Mouse (Mus musculus) forebrain, embryonic 15.5 days (tissue): Measurements from ENCODE around the gene Lef1. TPM values are rescaled to one million over a fixed set of nuclear protein-coding genes. Genes with fewer than 3 reads are reported as not detected.

Source experiments
- ATAC-seq: fragments of 200-750 bp; cut with Nextera tagmentation; replicated peaks from 2 replicates; pipeline ENCODE4 v1.8.0; 2017; ENCODE audit warnings: mild to moderate bottlenecking, moderate TSS enrichment, moderate library complexity
- H3K27ac ChIP-seq: fragments of 300-500 bp; sonication (generic); replicated peaks from 2 replicates; pipeline ENCODE4 v1.5.1; 2015; ENCODE audit warnings: mild to moderate bottlenecking, inconsistent platforms
- H3K27me3 ChIP-seq: fragments of 300-500 bp; sonication (generic); 2 replicates; pipeline ENCODE4 v1.6.1; 2015; ENCODE audit warnings: inconsistent platforms
- H3K36me3 ChIP-seq: fragments of 300-500 bp; sonication (generic); 2 replicates; pipeline ENCODE4 v1.6.1; 2015; ENCODE audit warnings: mild to moderate bottlenecking, inconsistent platforms
- H3K4me1 ChIP-seq: fragments of 300-500 bp; sonication (generic); 2 replicates; pipeline ENCODE4 v1.6.1; 2015; ENCODE audit warnings: inconsistent platforms
- H3K4me2 ChIP-seq: fragments of 300-500 bp; sonication (generic); replicated peaks from 2 replicates; pipeline ENCODE4 v1.6.1; 2015; ENCODE audit warnings: mild to moderate bottlenecking, inconsistent platforms
- H3K4me3 ChIP-seq: fragments of 300-500 bp; sonication (generic); 2 replicates; pipeline ENCODE4 v1.5.1; 2015; ENCODE audit warnings: mild to moderate bottlenecking, inconsistent platforms
- H3K9ac ChIP-seq: fragments of 300-500 bp; sonication (generic); replicated peaks from 2 replicates; pipeline ENCODE4 v1.6.1; 2015; ENCODE audit warnings: mild to moderate bottlenecking, inconsistent platforms
- H3K9me3 ChIP-seq: fragments of 300-500 bp; sonication (generic); 2 replicates; pipeline ENCODE4 v1.6.1; 2016; ENCODE audit warnings: inconsistent platforms
- WGBS: fragments of 180-500 bp; shearing (Covaris S2); methylation state at CpG from one replicate; pipeline ENCODE4 v1.1.7; 2015; ENCODE audit warnings: mixed read lengths; 5-methylcytosine and 5-hydroxymethylcytosine counted together
- polyA plus RNA-seq: library from polyadenylated mRNA; unstranded; fragments of >200 nt; fragmentation: Nextera tagmentation; extraction: Ambion mirVana; gene quantifications from 2 replicates; pipeline ENCODE4 v1.2.1, GENCODE M21; 2015

Lef1 gene
- polyA plus RNA-seq, 1 experiment from 2014 or later, result 14.3 TPM

DNA sequence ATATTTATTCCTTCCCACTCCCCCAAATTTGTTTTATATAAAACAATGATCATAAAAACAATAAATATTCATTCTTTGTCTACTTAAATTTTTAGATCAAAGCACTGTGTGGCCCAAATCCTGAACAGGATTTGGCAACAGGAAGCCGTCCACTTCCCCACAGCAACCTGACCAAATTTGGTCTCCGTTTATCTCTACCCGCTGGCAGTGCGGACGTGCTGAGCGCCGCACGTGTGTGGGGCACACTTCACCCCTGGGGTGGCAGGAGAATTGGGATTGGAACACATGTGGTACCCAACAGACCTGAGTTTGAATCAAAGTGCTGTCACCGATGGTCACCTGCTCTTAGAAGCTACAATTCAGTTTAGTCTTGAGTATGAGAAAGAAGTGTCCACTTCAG is 24.3 kb upstream of the Lef1 start:
- ATAC-seq, result no peak
- Histone ChIP-seq H3K27me3 (0 out of 2 replicates have a peak, but pooled peaks cover 9% of the 10 kb centered on the region), H3K9ac (no peak overlapping the region), H3K36me3 (no peaks in the 10 kb centered on the region), H3K4me3 (no peak overlapping the region), H3K9me3 (no peaks in the 10 kb centered on the region), H3K4me2 (no peak overlapping the region), H3K4me1 (peaks cover 9% of the 10 kb centered on the region), H3K27ac (no peak overlapping the region)
- 80% methylated on average over 9 of the region's 9 CpGs for WGBS

DNA sequence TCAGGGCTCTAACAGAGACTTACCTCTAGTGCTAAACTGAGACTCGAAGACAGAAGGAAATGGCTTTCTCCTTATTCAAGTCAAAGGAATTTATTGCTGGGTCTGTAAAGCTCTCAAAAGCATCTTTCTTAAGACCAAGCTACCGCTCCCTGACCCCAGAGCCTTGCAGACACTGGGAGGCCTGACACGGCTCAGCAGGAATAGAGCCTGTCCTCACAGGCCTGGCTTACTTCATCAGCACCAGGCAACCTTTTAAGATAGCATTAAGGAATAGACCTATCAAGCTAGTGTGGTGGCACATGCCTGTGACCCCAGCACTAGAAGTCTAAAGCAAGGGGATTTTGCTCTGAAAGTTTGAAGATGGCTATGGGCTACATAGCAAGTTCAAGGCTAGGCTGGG is 20.6 kb upstream of the Lef1 start:
- H3K9ac ChIP-seq, result no peak overlapping the region
- 0 out of 2 replicates have a peak, but pooled peaks cover 2% of the 10 kb centered on the region for H3K27me3 ChIP-seq
- H3K36me3 ChIP-seq, result no peaks in the 10 kb centered on the region
- no peak overlapping the region for H3K4me3 ChIP-seq
- H3K9me3 ChIP-seq, result no peaks in the 10 kb centered on the region
- H3K4me1 ChIP-seq, result peaks cover 7% of the 10 kb centered on the region
- no peak overlapping the region for H3K27ac ChIP-seq
- H3K4me2 ChIP-seq, result no peak overlapping the region
- WGBS, result 49% methylated on average over 3 of the region's 3 CpGs
- ATAC-seq, result no peak

DNA sequence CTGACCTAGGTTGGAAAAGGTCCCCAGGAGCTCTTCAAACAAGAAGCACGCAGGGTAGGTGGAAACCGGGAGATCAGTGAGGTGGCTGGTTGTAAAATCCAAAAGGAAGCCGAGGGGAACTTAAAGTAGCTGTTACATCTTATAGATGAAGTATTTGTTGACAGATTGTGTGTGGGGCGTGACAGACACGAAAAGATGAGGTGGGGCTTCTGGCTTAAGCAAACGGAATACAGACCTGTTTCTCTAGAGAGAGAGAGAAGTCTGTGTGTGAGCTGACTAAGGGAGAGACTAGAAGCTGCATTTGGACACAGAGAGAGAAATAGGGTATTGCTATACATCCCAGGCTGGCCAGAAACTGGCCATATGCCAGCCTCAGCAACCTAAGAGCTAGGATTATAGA is 18.2 kb upstream of the Lef1 start:
- Histone ChIP-seq H3K9ac (no peak overlapping the region), H3K9me3 (no peaks in the 10 kb centered on the region), H3K36me3 (no peaks in the 10 kb centered on the region), H3K4me3 (no peak overlapping the region), H3K4me2 (no peak overlapping the region), H3K27ac (no peak overlapping the region), H3K27me3 (no peaks in the 10 kb centered on the region), H3K4me1 (peaks cover 4% of the 10 kb centered on the region; the same call in 1 of the 2 replicates)
- no peak for ATAC-seq
- 80% methylated on average over 6 of the region's 6 CpGs for WGBS

DNA sequence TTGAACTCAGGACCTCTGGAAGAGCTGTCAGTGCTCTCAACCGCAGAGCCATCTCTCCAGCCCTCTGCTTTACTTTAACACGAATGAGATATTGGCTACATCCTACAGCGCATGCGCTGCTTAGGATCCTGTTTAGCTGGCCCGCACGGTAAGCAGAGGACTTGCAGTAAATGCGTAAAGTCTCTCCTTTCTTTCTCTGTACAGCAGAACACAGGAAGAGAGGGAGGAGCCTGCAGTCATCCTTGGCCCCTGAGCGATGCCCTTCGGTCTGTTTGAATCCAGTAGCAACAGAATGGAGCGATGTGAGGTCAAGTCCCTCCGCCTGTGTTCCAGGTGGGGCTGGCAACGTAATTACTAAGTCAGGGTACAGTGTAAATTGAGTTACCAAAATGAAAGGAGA is 16.5 kb upstream of the Lef1 start:
- H3K27ac ChIP-seq, result no peak overlapping the region
- no peak overlapping the region for H3K4me3 ChIP-seq
- no peak overlapping the region for H3K9ac ChIP-seq
- ATAC-seq, result no peak
- peaks cover 4% of the 10 kb centered on the region; the same call in 1 of the 2 replicates for H3K4me1 ChIP-seq
- H3K9me3 ChIP-seq, result no peaks in the 10 kb centered on the region
- WGBS, result 83% methylated on average over 12 of the region's 12 CpGs
- no peak overlapping the region for H3K4me2 ChIP-seq
- H3K27me3 ChIP-seq, result no peaks in the 10 kb centered on the region
- H3K36me3 ChIP-seq, result no peaks in the 10 kb centered on the region

DNA sequence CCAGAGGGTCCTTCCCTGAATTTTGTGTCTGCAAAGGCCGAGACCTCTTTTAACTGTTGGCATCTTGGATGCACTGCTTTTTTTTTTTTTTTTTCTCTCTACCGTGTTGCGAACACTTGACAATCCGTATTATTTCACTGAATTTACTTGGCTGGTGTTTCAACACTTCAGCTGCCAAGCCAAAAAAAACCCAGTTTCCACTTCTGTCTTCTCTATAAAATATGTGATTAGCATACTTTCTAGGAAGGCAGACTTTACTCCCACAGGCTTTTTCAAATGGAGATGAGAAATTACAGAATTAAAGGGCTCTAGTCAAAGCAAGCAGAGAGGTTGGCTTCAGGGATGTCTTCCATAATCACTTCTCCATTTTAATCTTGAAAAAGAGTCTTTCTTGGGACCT is 14.2 kb upstream of the Lef1 start:
- no peak overlapping the region for H3K27ac ChIP-seq
- H3K9me3 ChIP-seq, result no peaks in the 10 kb centered on the region
- H3K4me3 ChIP-seq, result no peak overlapping the region
- no peaks in the 10 kb centered on the region for H3K36me3 ChIP-seq
- no peaks in the 10 kb centered on the region for H3K27me3 ChIP-seq
- WGBS, result 41% methylated on average over 4 of the region's 4 CpGs
- no peak overlapping the region for H3K4me2 ChIP-seq
- no peak for ATAC-seq
- no peak overlapping the region for H3K9ac ChIP-seq
- H3K4me1 ChIP-seq, result peaks cover 4% of the 10 kb centered on the region; the same call in 1 of the 2 replicates

DNA sequence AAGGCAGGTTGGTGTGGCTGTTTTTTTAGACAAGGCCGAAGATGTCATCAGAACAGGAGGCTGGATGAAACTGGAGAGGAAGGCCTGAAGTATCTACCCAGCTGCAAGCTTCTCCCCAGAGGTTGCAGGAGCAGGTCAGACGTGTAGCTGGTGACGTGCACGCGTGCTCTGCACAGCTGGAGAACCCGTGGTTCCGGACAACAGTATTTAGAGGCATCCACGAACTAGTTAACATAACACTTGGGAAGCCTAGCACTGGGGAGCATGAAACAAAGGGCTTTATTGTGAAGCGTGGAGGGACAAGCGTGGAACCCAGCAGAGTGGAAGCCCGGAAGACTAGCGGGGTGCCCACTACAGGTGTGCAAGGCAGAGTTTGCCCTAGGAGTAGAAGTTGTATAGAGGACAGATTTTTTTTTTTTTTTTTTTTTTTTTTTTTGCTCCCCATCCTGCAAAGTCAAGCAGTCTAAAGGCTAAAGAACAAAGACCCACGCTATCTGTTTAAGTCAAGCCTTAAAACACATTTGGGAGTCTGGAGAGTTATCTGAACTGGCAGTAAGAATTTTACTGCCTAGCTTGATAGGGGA is 8.0 kb upstream of the Lef1 start:
- no peak overlapping the region for H3K9ac ChIP-seq
- H3K27ac ChIP-seq, result no peak overlapping the region
- H3K4me1 ChIP-seq, result peaks cover 21% of the 10 kb centered on the region
- H3K4me3 ChIP-seq, result no peak overlapping the region
- no peak for ATAC-seq
- H3K36me3 ChIP-seq, result no peaks in the 10 kb centered on the region
- no peak overlapping the region for H3K4me2 ChIP-seq
- no peaks in the 10 kb centered on the region for H3K9me3 ChIP-seq
- peaks cover 31% of the 10 kb centered on the region for H3K27me3 ChIP-seq
- WGBS, result 24% methylated on average over 13 of the region's 13 CpGs

DNA sequence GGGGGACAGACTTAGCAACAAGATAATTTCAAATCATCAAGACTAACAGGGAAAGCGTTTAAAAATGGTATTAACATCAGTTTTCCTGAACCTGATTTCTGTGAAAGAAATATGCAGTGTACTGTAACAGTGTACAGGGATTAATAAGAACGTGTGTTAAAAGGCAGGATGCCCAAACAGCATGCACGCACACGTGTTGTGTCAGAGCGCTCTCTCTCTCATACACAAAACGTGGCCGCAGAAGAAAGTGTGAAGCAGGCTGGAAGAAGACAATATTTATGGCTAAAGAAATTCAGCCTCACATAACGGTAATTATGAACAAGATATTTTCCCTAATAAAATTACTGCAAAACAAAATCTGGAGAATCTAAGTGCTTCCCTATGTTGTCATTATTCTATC is 4.9 kb upstream of the Lef1 start:
- Histone ChIP-seq H3K4me1 (peaks cover 45% of the 10 kb centered on the region), H3K36me3 (no peaks in the 10 kb centered on the region), H3K27me3 (peaks cover 41% of the 10 kb centered on the region)

DNA sequence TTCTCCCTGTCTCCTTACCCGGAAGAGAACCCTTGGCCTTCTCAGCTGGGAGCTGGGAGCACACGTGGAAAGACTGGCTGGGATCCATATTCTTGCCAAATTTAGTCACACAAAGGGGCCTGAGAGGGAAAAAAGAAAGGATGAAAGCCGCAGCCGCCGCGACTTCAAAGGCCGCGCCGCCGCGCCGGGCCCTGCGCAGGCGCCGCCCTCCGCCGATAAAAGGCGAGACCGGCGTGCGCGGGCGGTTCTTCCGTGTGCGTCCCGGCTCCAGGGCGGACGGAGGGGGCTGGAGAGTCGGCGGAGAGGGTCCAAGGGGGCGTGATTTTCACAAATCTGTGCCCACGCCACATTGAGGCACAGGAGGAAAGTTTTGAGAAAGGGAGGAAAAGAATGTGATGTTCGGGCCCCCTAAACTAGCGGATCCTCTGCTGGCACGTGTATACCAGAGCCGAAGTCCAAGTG is 4.3 kb upstream of the Lef1 start:
- Histone ChIP-seq H3K4me3 (peak overlapping the region; percentile 46), H3K4me2 (peak overlapping the region; percentile 84), H3K9me3 (no peaks in the 10 kb centered on the region), H3K36me3 (no peaks in the 10 kb centered on the region), H3K4me1 (peaks cover 51% of the 10 kb centered on the region), H3K27me3 (peaks cover 41% of the 10 kb centered on the region), H3K27ac (peak overlapping the region; percentile 51), H3K9ac (peak overlapping the region; percentile 38)
- peak; percentile 70 for ATAC-seq
- WGBS, result under 1% methylated on average over 36 of the region's 36 CpGs

More for the DNA sequence above, 4.9 kb upstream of the Lef1 start:
- ATAC-seq, result no peak
- peak overlapping the region; percentile 46 for H3K4me3 ChIP-seq
- no peaks in the 10 kb centered on the region for H3K9me3 ChIP-seq
- H3K9ac ChIP-seq, result peak overlapping the region; percentile 38; the same call in 1 of the 2 replicates
- no peak overlapping the region for H3K27ac ChIP-seq
- 31% methylated on average over 8 of the region's 8 CpGs for WGBS
- peak overlapping the region; percentile 84 for H3K4me2 ChIP-seq

DNA sequence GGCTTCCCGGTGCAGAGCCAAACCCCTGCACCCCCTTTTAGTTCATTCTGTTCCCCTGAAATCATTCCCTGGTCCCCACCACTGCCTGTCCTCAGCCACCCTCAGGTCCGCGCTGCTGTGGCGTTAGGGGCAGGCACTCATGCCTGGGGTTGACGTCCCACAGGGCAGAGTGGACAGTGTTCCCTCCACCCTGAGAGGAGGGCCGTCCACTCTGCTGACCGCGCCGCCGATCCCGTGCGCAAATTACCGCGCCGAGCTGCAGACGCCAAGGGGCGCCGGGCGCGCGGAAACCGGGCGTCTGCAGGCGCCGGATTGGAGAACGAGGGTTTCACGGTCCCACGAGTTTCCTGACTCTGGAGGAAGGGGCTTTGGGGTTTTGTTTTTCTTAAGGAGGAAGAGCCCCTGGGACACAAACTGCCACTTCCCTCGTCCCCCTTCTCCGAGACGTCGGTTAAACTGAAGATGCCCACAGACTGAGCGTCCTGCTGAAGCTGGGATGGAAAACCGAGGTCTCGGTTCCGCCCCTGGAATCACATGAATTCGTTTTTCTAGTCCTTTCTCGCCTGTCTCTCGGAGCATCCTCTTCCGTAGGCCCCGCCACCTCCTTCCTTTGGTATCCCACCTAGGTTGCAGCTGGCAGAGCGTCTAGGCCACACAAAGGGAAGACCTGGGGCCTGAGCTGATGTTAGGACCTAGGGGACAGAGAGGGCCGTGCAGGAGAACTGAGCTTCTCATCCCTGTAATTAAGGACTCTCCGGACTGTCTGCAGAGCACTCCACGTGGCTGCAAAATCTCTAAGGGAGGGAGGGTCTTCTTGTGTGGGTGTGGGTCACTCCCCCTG is 3.6 kb upstream of the Lef1 start:
- ATAC-seq, result peak; percentile 10; the same call in 1 of the 2 replicates
- Histone ChIP-seq H3K4me3 (peak overlapping the region; percentile 46), H3K4me1 (peaks cover 58% of the 10 kb centered on the region), H3K36me3 (no peaks in the 10 kb centered on the region), H3K9ac (peak overlapping the region; percentile 38), H3K27ac (peak overlapping the region; percentile 51), H3K9me3 (no peaks in the 10 kb centered on the region), H3K4me2 (peak overlapping the region; percentile 84), H3K27me3 (peaks cover 41% of the 10 kb centered on the region)
- 1% methylated on average over 45 of the region's 45 CpGs for WGBS

DNA sequence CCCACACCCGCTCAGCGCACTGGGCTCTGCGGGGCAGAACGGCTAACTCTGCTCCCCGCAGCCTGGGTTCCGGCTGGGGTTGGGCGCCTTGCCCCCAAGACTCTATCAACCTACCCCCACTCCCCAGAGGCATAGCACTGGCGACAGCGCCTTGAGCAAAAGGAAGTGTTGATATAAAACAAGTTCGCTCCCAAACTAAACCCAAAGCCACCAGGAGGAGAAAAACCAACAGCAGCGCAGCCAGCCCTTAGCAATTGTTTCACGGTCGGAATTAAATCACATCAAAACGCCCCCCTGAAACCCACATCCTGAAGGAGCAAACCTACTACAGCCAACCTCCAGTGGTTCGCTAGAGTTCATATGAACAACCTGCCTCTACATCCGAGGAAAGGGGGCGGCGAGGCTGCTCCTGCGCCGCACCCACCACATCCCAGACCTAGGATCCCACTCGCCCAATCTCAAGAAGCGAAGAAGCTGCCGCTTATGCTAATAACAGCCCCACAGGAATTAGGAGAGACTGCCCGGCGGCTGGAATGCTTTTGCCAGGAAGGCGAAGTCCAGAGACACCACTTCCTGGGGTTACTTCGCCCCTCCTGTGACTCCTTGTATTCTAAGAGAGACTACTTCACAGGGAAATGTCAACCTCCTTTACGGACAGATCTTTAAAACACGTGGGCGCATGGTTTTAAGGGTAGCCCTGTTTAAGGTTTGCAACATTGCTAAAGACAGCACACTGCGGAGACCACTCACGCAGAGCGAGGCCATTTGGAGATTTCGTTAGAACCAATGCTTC is 2.8 kb upstream of the Lef1 start:
- WGBS, result 2% methylated on average over 34 of the region's 34 CpGs

DNA sequence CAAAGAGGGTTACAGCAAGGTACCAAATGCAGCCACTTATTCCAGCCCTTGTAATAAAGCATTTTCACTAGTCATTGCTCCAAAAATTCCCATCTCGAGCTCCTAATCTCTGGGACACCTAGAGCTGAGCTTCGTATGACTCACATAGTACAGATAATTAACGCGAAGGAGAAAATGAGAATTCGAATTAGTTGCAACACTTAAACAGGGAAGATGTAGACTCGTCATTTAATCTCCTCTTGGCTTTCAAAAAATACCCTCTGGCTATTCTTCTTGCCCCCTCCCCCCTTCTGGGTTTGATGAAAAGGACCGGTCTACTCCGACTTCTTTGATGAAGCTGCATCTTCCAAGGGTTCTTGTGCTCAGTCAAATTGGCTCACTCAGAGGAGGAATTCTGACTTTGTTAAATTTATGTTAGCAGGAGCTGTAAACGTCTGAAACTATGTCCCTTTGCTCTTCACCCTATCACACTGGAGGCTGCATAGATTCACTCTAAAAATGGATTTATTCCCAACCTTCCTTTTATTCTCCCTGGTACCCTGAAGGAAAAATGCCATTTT is 2.1 kb upstream of the Lef1 start:
- peaks cover 40% of the 10 kb centered on the region for H3K27me3 ChIP-seq
- 4% methylated on average over 9 of the region's 9 CpGs for WGBS

More for the DNA sequence above, 2.8 kb upstream of the Lef1 start:
- H3K36me3 ChIP-seq, result no peaks in the 10 kb centered on the region
- H3K4me2 ChIP-seq, result peak overlapping the region; percentile 84
- H3K9ac ChIP-seq, result peak overlapping the region; percentile 23; the same call in 1 of the 2 replicates
- peak overlapping the region; percentile 46 for H3K4me3 ChIP-seq
- H3K9me3 ChIP-seq, result no peaks in the 10 kb centered on the region
- H3K27ac ChIP-seq, result 0 out of 2 replicates have a peak overlapping the region, but pooled peaks have one; percentile 51
- H3K27me3 ChIP-seq, result peaks cover 41% of the 10 kb centered on the region
- no peak for ATAC-seq
- peaks cover 66% of the 10 kb centered on the region for H3K4me1 ChIP-seq

More for the DNA sequence above, 2.1 kb upstream of the Lef1 start:
- H3K27ac ChIP-seq, result no peak overlapping the region
- peak overlapping the region; percentile 84 for H3K4me2 ChIP-seq
- H3K4me3 ChIP-seq, result 0 out of 2 replicates have a peak overlapping the region, but pooled peaks have one; percentile 46
- H3K36me3 ChIP-seq, result no peaks in the 10 kb centered on the region
- H3K4me1 ChIP-seq, result peaks cover 71% of the 10 kb centered on the region
- H3K9me3 ChIP-seq, result no peaks in the 10 kb centered on the region
- peak overlapping the region; percentile 23; the same call in 1 of the 2 replicates for H3K9ac ChIP-seq
- ATAC-seq, result no peak
